Mouse (Mus musculus): ENCODE measurements at regions not wholly inside any gene's neighbourhood (a gene's known extent, or its start where the extent isn't known, plus 50 kb on each side); places are given as distances from the start of the nearest gene placed in this dataset.

DNA sequence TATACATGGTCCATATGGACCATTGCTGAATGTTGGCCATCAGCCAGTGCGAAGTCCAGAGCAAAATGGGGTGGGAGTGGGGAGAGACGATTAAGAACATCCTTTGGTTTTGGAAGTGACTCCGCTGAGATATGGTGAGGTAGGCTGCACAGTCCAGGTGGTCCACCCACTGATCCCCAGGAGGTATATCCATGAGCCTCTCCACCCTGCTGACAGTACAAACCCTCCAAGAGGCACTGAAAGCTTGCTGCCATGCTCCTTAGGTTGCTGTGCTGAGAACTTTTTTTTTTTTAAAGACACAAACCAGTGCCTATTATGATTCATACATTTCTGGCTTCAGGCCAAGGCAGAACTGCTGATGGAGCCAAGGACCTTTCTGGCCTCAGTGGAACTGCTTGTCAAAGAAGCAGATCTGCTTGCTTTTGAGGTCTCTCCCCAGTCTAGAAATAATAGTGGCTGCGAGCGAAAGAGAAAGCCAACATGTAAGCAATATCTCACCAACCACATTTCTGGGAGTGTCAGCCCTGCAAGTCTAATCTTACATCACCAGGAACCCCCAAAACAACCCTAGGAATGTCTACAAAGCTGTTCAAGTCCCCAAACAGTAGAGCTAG, 105.1 kb upstream of the Med14 start:
- TF ChIP-seq MAFK (IDR thresholded peaks at IDR 0.05; ENCODE audit: borderline replicate concordance, low read depth, low read length) (no peak), CTCF (IDR thresholded peaks at IDR 0.05 in 2 of 3, conservative IDR thresholded peaks at IDR 0.05 in 1 of 3; ENCODE audit: control insufficient read depth in 1 of 3, insufficient read depth in 1 of 3, low read depth in 2 of 3, low read length in 3 of 3, poor library complexity in 1 of 3, severe bottlenecking in 1 of 3) (no peak), POLR2AphosphoS5 (IDR thresholded peaks at IDR 0.05; ENCODE audit: borderline replicate concordance, low read depth, low read length) (no peak), BHLHE40 (IDR thresholded peaks at IDR 0.05; ENCODE audit: borderline replicate concordance, low read depth, low read length) (no peak), POLR2A (IDR thresholded peaks at IDR 0.05; ENCODE audit: control insufficient read depth in 1 of 2, insufficient read depth in 1 of 2, low read depth in 1 of 2, low read length in 2 of 2, poor library complexity in 1 of 2) (no peak), KAT2A (conservative IDR thresholded peaks at IDR 0.05; ENCODE audit: low read depth, low read length) (no peak), ZC3H11A (IDR thresholded peaks at IDR 0.05; ENCODE audit: low read depth, low read length) (no peak), POLR2AphosphoS2 (IDR thresholded peaks at IDR 0.05; ENCODE audit: low read length) (no peak)

Data from MEL (cell line).